Mouse (Mus musculus): ENCODE measurements around the gene Cggbp1. TPM values are rescaled to one million over a fixed set of nuclear protein-coding genes. Genes with fewer than 3 reads are reported as not detected.

Cggbp1 gene
- polyA plus RNA-seq, 1 experiment from 2014 or later, result 36.2 TPM

GRCm38 (mm10) chr16:64899084-64899483, 47.3 kb downstream of the Cggbp1 start:
- DNase-seq (ENCODE audit: low spot score), result no peak
- Histone ChIP-seq H3K4me1 (replicated peaks; ENCODE audit: control insufficient read depth, insufficient read depth) (no peaks in the 10 kb centered on the region), H3K9me3 (ENCODE audit: control insufficient read depth, low read length) (no peaks in the 10 kb centered on the region), H3K27me3 (ENCODE audit: control insufficient read depth, insufficient read depth, low read length) (no peaks in the 10 kb centered on the region), H3K4me3 (ENCODE audit: low read depth, low read length) (no peak overlapping the region), H3K9ac (ENCODE audit: low read length) (no peak overlapping the region), H3K4me2 (replicated peaks; ENCODE audit: low read depth) (no peak overlapping the region), H3K27ac (replicated peaks) (no peak overlapping the region), H3K36me3 (ENCODE audit: control insufficient read depth, insufficient read depth, low read length) (no peaks in the 10 kb centered on the region)
- 51% methylated on average over 2 of the region's 2 CpGs for WGBS
- no peak for TF ChIP-seq EP300 (optimal IDR thresholded peaks at IDR 0.05)
- TF ChIP-seq CTCF (IDR thresholded peaks at IDR 0.05; ENCODE audit: low read depth), result peak; percentile 61
- no peak for ATAC-seq (ENCODE audit: low FRiP score, low TSS enrichment)

- WGBS, result 27% methylated on average over 2 of the region's 2 CpGs
- no peaks in the 10 kb centered on the region for H3K36me3 ChIP-seq (ENCODE audit: control insufficient read depth, insufficient read depth, low read length)
- H3K27ac ChIP-seq (replicated peaks), result no peak overlapping the region
- H3K4me1 ChIP-seq (replicated peaks; ENCODE audit: control insufficient read depth, insufficient read depth), result no peaks in the 10 kb centered on the region
- no peak overlapping the region for H3K4me2 ChIP-seq (replicated peaks; ENCODE audit: low read depth)
- peak; percentile 59 for TF ChIP-seq CTCF (IDR thresholded peaks at IDR 0.05; ENCODE audit: low read depth)
- no peak for TF ChIP-seq EP300 (optimal IDR thresholded peaks at IDR 0.05)
- H3K9me3 ChIP-seq (ENCODE audit: control insufficient read depth, low read length), result no peaks in the 10 kb centered on the region
- no peak overlapping the region for H3K4me3 ChIP-seq (ENCODE audit: low read depth, low read length)
- no peak overlapping the region for H3K9ac ChIP-seq (ENCODE audit: low read length)
- DNase-seq (ENCODE audit: low spot score) (no peak), ATAC-seq (ENCODE audit: low FRiP score, low TSS enrichment) (no peak)
- no peaks in the 10 kb centered on the region for H3K27me3 ChIP-seq (ENCODE audit: control insufficient read depth, insufficient read depth, low read length)
Measured at GRCm38 (mm10) chr16:64903328-64903727, 51.5 kb downstream of the Cggbp1 start.

- DNase-seq (ENCODE audit: low spot score), result no peak
- Histone ChIP-seq H3K4me3 (ENCODE audit: low read depth, low read length) (no peak overlapping the region), H3K9ac (ENCODE audit: low read length) (no peak overlapping the region), H3K27me3 (ENCODE audit: control insufficient read depth, insufficient read depth, low read length) (no peaks in the 10 kb centered on the region), H3K36me3 (ENCODE audit: control insufficient read depth, insufficient read depth, low read length) (no peaks in the 10 kb centered on the region), H3K9me3 (ENCODE audit: control insufficient read depth, low read length) (no peaks in the 10 kb centered on the region), H3K4me1 (replicated peaks; ENCODE audit: control insufficient read depth, insufficient read depth) (no peaks in the 10 kb centered on the region), H3K4me2 (replicated peaks; ENCODE audit: low read depth) (no peak overlapping the region), H3K27ac (replicated peaks) (no peak overlapping the region)
- peak; percentile 74 for TF ChIP-seq CTCF (IDR thresholded peaks at IDR 0.05; ENCODE audit: low read depth)
- TF ChIP-seq EP300 (optimal IDR thresholded peaks at IDR 0.05), result no peak
- 17% methylated on average over 3 of the region's 3 CpGs for WGBS
- no peak for ATAC-seq (ENCODE audit: low FRiP score, low TSS enrichment)
Measured at GRCm38 (mm10) chr16:64907112-64907511, 55.3 kb downstream of the Cggbp1 start.

GRCm38 (mm10) chr16:64908747-64909146, 57.0 kb downstream of the Cggbp1 start:
- Histone ChIP-seq H3K4me1 (replicated peaks; ENCODE audit: control insufficient read depth, insufficient read depth) (no peaks in the 10 kb centered on the region), H3K4me2 (replicated peaks; ENCODE audit: low read depth) (no peak overlapping the region), H3K36me3 (ENCODE audit: control insufficient read depth, insufficient read depth, low read length) (no peaks in the 10 kb centered on the region), H3K4me3 (ENCODE audit: low read depth, low read length) (no peak overlapping the region), H3K9me3 (ENCODE audit: control insufficient read depth, low read length) (no peaks in the 10 kb centered on the region), H3K27ac (replicated peaks) (no peak overlapping the region), H3K9ac (ENCODE audit: low read length) (no peak overlapping the region), H3K27me3 (ENCODE audit: control insufficient read depth, insufficient read depth, low read length) (no peaks in the 10 kb centered on the region)
- no peak for TF ChIP-seq EP300 (optimal IDR thresholded peaks at IDR 0.05)
- no peak for TF ChIP-seq CTCF (IDR thresholded peaks at IDR 0.05; ENCODE audit: low read depth)
- no peak for ATAC-seq (ENCODE audit: low FRiP score, low TSS enrichment)
- no peak for DNase-seq (ENCODE audit: low spot score)
- 86% methylated on average over 10 of the region's 10 CpGs for WGBS

Other genes with a start within 250 kb of the Cggbp1 start
- not detected in 2 replicates for gene Csnka2ip, start 249.6 kb upstream of the Cggbp1 start, polyA plus RNA-seq (2015; fragmentation: Nextera tagmentation; extraction: Ambion mirVana)
- 16.6 and 17.5 TPM in 2 replicates for gene 4930453N24Rik, start 80.8 kb upstream of the Cggbp1 start, polyA plus RNA-seq (2015; fragmentation: Nextera tagmentation; extraction: Ambion mirVana)
- gene Zfp654, start 344 bp upstream of the Cggbp1 start, polyA plus RNA-seq (2015; fragmentation: Nextera tagmentation; extraction: Ambion mirVana), result 2.4 and 2.6 TPM in 2 replicates

Data from stomach, postnatal 0 days (tissue).